Mouse (Mus musculus): Measurements from ENCODE around the gene Sp9. TPM values are rescaled to one million over a fixed set of nuclear protein-coding genes. Genes with fewer than 3 reads are reported as not detected.
A peak's percentile ranks its signal among the peaks of the same experiment; 100 is the strongest.

Sp9 gene
- total RNA-seq (2017): not detected in 2 replicates

GRCm38 (mm10) chr2:73271459-73272161, at the start of gene Sp9:
TSS of gene Sp9 (plus strand) at chr2:73271925.
- ATAC-seq (replicated peaks in 1 of 2; ENCODE audit: insufficient read depth in 1 of 2, low FRiP score in 2 of 2, low TSS enrichment in 1 of 2, low read depth in 1 of 2, poor library complexity in 2 of 2, severe bottlenecking in 2 of 2): 0 out of 4 replicates have a peak, but pooled peaks of 1 of the 2 experiments have one; percentile 16

DNA sequence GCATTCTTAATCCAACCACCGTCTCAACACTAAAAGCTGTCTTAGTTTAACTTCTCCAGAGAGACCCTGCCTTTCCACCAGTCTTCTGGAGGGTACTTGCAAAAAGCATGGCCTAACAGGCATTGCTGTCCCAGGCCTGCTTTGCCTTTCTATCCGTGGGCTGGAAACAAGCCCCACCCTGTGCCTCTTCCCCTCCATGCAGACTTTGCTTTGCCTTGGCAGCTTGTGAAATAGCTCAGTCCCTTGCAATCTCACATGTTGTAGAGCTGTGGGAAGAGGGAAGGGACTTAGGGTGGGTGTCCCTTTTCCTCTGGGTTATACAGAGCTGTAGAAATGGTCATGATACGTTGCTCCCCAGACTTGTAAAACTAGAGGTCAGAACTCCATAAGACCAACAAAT, 40.6 kb upstream of the Sp9 start:
- no peak for ATAC-seq (replicated peaks in 1 of 2; ENCODE audit: insufficient read depth in 1 of 2, low FRiP score in 2 of 2, low TSS enrichment in 1 of 2, low read depth in 1 of 2, poor library complexity in 2 of 2, severe bottlenecking in 2 of 2)

- no peak for ATAC-seq (replicated peaks in 1 of 2; ENCODE audit: insufficient read depth in 1 of 2, low FRiP score in 2 of 2, low TSS enrichment in 1 of 2, low read depth in 1 of 2, poor library complexity in 2 of 2, severe bottlenecking in 2 of 2)
These were observed 30.4 kb upstream of the Sp9 start for GRCm38 (mm10) chr2:73241299-73241698.

- ATAC-seq (replicated peaks in 1 of 2; ENCODE audit: insufficient read depth in 1 of 2, low FRiP score in 2 of 2, low TSS enrichment in 1 of 2, low read depth in 1 of 2, poor library complexity in 2 of 2, severe bottlenecking in 2 of 2): no peak
These were observed 23.0 kb upstream of the Sp9 start for GRCm38 (mm10) chr2:73248701-73249100.

GRCm38 (mm10) chr2:73263172-73263765, 8.5 kb upstream of the Sp9 start:
- ATAC-seq (replicated peaks in 1 of 2; ENCODE audit: insufficient read depth in 1 of 2, low FRiP score in 2 of 2, low TSS enrichment in 1 of 2, low read depth in 1 of 2, poor library complexity in 2 of 2, severe bottlenecking in 2 of 2): no peak

- ATAC-seq (replicated peaks in 1 of 2; ENCODE audit: insufficient read depth in 1 of 2, low FRiP score in 2 of 2, low TSS enrichment in 1 of 2, low read depth in 1 of 2, poor library complexity in 2 of 2, severe bottlenecking in 2 of 2): no peak
These were observed 7.7 kb upstream of the Sp9 start for GRCm38 (mm10) chr2:73263794-73264610.

DNA sequence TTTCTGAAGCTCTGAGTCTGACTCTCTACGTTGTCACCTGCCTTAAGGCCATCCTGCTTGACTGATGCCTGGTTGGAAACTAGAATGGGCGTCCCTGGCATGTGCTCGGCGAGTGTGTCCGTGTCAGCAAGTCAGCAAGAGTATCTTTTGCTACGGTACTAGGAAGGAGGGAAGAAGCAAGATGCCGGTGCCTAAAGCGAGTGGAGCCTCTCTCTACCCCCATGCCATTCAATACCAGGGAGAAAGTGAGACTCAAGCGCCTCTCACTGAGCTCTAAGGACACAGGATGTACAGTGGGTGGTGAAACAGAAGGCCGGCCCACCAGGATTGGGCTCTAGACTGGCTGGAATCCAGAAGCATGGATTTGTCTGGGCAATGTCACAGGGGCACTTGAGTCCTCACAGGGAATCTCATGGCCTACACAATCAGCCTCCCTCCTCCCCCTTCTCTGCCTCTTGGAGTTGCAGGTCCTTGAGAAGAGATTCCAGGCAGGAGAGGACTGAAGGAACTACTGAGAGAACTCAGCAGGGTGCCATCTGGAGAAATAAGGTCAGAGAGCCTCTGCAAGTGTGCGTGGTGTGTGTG, 7.0 kb upstream of the Sp9 start:
- no peak for ATAC-seq (replicated peaks in 1 of 2; ENCODE audit: insufficient read depth in 1 of 2, low FRiP score in 2 of 2, low TSS enrichment in 1 of 2, low read depth in 1 of 2, poor library complexity in 2 of 2, severe bottlenecking in 2 of 2)

DNA sequence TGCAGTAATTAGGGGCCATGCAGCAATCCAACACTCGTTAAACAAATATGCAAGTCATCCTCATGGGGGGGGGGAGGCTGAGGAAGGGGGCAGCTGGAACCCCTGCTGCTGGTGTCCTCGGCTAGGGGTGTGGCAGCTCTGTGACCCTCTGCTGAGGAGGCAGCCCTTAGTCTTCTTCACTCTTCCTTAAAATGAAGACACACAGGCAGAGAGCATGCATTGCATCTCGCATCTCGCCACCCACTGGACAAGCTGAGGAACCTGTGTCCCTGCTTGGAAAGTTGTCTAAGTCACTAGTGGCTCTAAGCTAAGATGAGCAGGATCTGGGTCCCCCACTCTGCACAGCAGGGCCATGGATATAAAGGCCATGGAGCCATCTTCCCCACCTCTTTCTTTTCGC, 5.7 kb upstream of the Sp9 start:
- 0 out of 4 replicates have a peak, but pooled peaks of 1 of the 2 experiments have one; percentile 41 for ATAC-seq (replicated peaks in 1 of 2; ENCODE audit: insufficient read depth in 1 of 2, low FRiP score in 2 of 2, low TSS enrichment in 1 of 2, low read depth in 1 of 2, poor library complexity in 2 of 2, severe bottlenecking in 2 of 2)

DNA sequence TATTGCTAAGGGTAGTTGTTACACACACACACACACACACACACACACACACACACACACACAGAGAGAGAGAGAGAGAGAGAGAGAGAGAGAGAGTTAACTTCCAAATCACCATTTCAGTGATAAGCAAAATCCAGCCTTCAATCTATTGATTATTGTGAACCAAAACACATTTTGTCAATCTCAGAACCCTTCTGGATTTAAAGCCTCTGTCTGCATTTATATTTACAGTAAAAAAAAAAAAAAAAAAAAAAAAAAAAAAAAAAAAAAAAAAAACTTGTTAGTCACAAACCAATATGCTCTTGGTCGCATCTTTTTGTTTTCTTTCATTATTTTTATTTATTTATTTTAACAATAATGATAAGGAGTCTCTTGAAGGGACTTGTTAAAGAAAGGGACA, 5.1 kb upstream of the Sp9 start:
- no peak for ATAC-seq (replicated peaks in 1 of 2; ENCODE audit: insufficient read depth in 1 of 2, low FRiP score in 2 of 2, low TSS enrichment in 1 of 2, low read depth in 1 of 2, poor library complexity in 2 of 2, severe bottlenecking in 2 of 2)

- no peak for ATAC-seq (replicated peaks in 1 of 2; ENCODE audit: insufficient read depth in 1 of 2, low FRiP score in 2 of 2, low TSS enrichment in 1 of 2, low read depth in 1 of 2, poor library complexity in 2 of 2, severe bottlenecking in 2 of 2)
These were observed 4.5 kb upstream of the Sp9 start for GRCm38 (mm10) chr2:73267231-73267630.

DNA sequence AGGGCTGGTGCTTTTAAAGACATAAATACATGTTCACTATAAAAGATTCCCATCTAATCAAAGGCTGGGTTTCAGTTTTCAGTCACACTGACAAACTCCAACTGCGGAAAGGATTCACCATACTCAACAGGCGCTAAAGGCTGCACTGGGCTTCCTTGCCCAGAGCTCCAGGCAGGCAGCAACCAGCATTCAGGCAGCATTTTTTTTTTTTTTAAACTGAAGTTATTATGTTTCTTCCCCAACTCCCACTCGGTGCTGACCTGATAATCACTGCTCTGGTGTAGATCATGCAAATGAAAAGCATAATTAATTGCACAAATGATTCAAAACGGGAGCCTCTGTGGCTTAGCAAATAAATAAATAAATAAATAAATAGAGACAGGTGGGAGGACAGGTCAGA, 3.9 kb upstream of the Sp9 start:
- ATAC-seq (replicated peaks in 1 of 2; ENCODE audit: insufficient read depth in 1 of 2, low FRiP score in 2 of 2, low TSS enrichment in 1 of 2, low read depth in 1 of 2, poor library complexity in 2 of 2, severe bottlenecking in 2 of 2): no peak

GRCm38 (mm10) chr2:73268281-73268680, 3.4 kb upstream of the Sp9 start:
- ATAC-seq (replicated peaks in 1 of 2; ENCODE audit: insufficient read depth in 1 of 2, low FRiP score in 2 of 2, low TSS enrichment in 1 of 2, low read depth in 1 of 2, poor library complexity in 2 of 2, severe bottlenecking in 2 of 2): no peak

- ATAC-seq (replicated peaks in 1 of 2; ENCODE audit: insufficient read depth in 1 of 2, low FRiP score in 2 of 2, low TSS enrichment in 1 of 2, low read depth in 1 of 2, poor library complexity in 2 of 2, severe bottlenecking in 2 of 2): no peak
These were observed 2.8 kb upstream of the Sp9 start for GRCm38 (mm10) chr2:73268836-73269395.

- ATAC-seq (replicated peaks in 1 of 2; ENCODE audit: insufficient read depth in 1 of 2, low FRiP score in 2 of 2, low TSS enrichment in 1 of 2, low read depth in 1 of 2, poor library complexity in 2 of 2, severe bottlenecking in 2 of 2): no peak
These were observed 2.1 kb upstream of the Sp9 start for GRCm38 (mm10) chr2:73269666-73270065.

GRCm38 (mm10) chr2:73270071-73270592, 1.6 kb upstream of the Sp9 start:
- ATAC-seq (replicated peaks in 1 of 2; ENCODE audit: insufficient read depth in 1 of 2, low FRiP score in 2 of 2, low TSS enrichment in 1 of 2, low read depth in 1 of 2, poor library complexity in 2 of 2, severe bottlenecking in 2 of 2): no peak

DNA sequence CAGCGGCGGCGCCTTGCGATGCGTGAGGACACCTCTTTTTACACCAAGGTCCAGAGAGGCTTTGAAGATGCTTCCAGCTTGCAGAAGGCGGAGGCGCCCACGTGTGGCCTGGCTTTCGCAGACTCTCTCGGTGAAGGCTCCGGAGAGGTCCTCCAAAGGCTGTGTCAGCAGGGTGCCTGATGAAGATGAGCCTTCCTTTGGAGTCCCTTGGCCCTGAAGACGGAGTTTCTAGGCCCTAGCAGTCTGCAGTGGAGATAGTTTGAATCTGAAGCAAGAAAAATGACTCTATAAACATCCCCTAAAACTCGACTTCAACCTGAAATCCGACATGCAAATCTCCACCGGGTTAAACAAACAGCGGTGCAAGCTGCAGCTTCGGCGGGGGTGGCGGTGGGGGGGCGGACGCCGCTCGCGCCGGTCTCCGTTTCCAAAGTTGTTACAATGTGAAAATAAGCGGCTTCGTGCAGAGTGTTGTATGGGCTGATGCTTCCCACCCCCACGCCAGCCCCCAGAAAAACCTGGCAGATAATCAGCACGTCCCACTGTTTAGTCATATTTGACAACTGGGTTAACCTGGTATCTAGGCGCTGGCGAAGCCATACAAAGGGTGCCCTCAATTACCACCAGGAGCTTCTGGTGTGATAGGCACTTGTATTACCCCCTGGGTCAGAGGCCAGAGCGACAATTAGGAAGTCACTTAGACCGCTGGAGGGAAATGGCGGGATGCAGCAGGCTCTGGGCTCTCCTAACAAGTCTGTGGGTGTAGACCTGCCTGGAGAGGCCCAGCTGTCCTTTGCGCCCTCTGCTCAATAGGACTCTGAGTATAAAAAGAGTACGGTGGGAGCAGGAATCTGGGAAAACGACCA, 899 bp upstream of the Sp9 start:
- no peak for ATAC-seq (replicated peaks in 1 of 2; ENCODE audit: insufficient read depth in 1 of 2, low FRiP score in 2 of 2, low TSS enrichment in 1 of 2, low read depth in 1 of 2, poor library complexity in 2 of 2, severe bottlenecking in 2 of 2)

Data from hematopoietic stem cell, adult 5-6 weeks (primary cell).